In the genomic region with DNA sequence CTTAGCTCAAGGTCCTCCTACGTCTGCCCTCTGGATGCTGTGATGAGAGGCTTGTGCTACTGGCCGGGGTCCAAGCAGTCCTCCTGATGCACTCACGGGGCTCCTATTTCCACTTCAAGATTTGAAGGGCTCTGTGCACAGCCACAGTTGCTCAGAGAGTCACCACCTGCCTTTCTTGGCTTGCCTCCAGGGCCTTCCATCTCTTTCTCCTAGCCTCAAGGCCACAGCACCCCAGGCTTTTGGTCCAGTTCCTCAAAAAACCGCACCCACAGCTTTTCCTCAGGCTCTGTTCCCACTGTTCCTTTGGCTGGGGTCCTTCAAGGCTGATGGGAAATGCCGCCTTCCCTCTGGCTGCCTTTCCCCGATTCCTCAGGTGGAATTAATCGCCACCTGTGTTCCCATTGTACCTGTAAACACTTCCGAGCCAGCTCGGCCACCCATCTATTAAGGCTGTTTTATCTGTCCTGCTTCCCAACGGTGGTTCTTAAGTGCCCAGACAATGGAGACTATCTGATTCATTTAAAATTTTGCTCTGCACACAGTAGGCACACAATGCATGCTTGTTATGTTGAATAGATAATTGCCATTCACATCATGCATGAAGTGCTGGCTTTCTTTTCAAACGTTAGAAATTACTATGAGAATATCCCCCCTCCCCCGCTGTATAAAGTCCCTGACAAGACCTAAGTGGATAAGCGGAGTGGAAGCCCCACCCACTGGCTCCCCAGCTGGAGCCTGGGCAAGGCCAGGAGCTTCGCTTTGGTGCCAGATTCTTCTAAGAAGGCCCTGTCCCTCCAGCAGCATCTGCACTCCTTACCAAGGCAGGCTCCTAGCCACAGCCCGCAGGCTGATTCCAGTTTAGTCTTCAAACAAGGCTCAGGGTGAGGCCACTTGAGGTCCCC, we compare ENCODE assay signal across 9 mouse cellular contexts. TPM values are rescaled to one million over a fixed set of nuclear protein-coding genes. Genes with fewer than 3 reads are reported as not detected.
DNase-seq lines count a peak whose midpoint lies in the region; ATAC-seq lines count a peak whose summit lies in the region.
"Had no signal": no experiment of that assay in that cellular context is flagged by ENCODE, and none has a peak within 500 bp of the region (broad histone marks: within the 10 kb centered on the region; RNA-seq: fewer than 3 reads in every experiment).

No protein-coding gene starts in this region.

- H3K4me3 ChIP-seq in heart, embryonic 10.5 days: no peak overlapping the region
- no peak overlapping the region for H3K4me3 ChIP-seq in forebrain, embryonic 16.5 days (replicated peaks; ENCODE audit: low read length)
- H3K4me3 ChIP-seq in hindbrain, embryonic 12.5 days: no peak overlapping the region
- no peak overlapping the region for H3K4me3 ChIP-seq in midbrain, embryonic 10.5 days

- 0 out of 2 replicates have a peak, but pooled peaks cover 11% of the 10 kb centered on the region for H3K27me3 ChIP-seq in heart, embryonic 10.5 days (ENCODE audit: insufficient read depth, poor library complexity, severe bottlenecking)
- no peaks in the 10 kb centered on the region; the same call in 1 of the 2 replicates for H3K27me3 ChIP-seq in forebrain, embryonic 16.5 days (replicated peaks; ENCODE audit: control insufficient read depth, insufficient read depth, low read length)
- peaks cover 10% of the 10 kb centered on the region; the same call in 1 of the 2 replicates for H3K27me3 ChIP-seq in hindbrain, embryonic 12.5 days
- no peaks in the 10 kb centered on the region for H3K27me3 ChIP-seq in midbrain, embryonic 10.5 days (ENCODE audit: low read depth, poor library complexity, severe bottlenecking)

- no peaks in the 10 kb centered on the region for H3K9me3 ChIP-seq in heart, embryonic 10.5 days
- H3K9me3 ChIP-seq in forebrain, embryonic 16.5 days (ENCODE audit: control insufficient read depth, low read length): no peaks in the 10 kb centered on the region
- no peaks in the 10 kb centered on the region; the same call in 1 of the 2 replicates for H3K9me3 ChIP-seq in hindbrain, embryonic 12.5 days (replicated peaks)
- H3K9me3 ChIP-seq in midbrain, embryonic 10.5 days (replicated peaks): no peaks in the 10 kb centered on the region

- DNase-seq in heart, adult 11 months: peak; percentile 98
- DNase-seq in heart, embryonic 10.5 days (ENCODE audit: low spot score): no peak
- peak; percentile 96 for DNase-seq in brain, adult 2 months (ENCODE audit: low read depth, low spot score)
- no peak for DNase-seq in midbrain, embryonic 10.5 days (ENCODE audit: low spot score)
- DNase-seq in embryo, embryonic 11 days: no peak
- no peak for DNase-seq in thymus, postnatal 14 days

- H3K4me2 ChIP-seq in forebrain, embryonic 16.5 days (ENCODE audit: low read length): no peak overlapping the region
- H3K4me2 ChIP-seq in hindbrain, embryonic 12.5 days (replicated peaks): no peak overlapping the region

- H3K4me1 ChIP-seq in heart, embryonic 10.5 days: peaks cover 39% of the 10 kb centered on the region
- H3K4me1 ChIP-seq in forebrain, embryonic 16.5 days (replicated peaks; ENCODE audit: control insufficient read depth, insufficient read depth, low read length): peaks cover 39% of the 10 kb centered on the region
- H3K4me1 ChIP-seq in hindbrain, embryonic 12.5 days: peaks cover 20% of the 10 kb centered on the region
- H3K4me1 ChIP-seq in midbrain, embryonic 10.5 days: peaks cover 16% of the 10 kb centered on the region

- 31% methylated on average over 15 of the region's 15 CpGs for WGBS in heart, embryonic 10.5 days
- WGBS in forebrain, embryonic 16.5 days: 8% methylated on average over 15 of the region's 15 CpGs
- WGBS in hindbrain, embryonic 12.5 days: 39% methylated on average over 15 of the region's 15 CpGs
- 45% methylated on average over 15 of the region's 15 CpGs for WGBS in midbrain, embryonic 10.5 days

- peak; percentile 76 for ATAC-seq in forebrain, embryonic 16.5 days
- no peak; the same call in 1 of the 2 replicates for ATAC-seq in hindbrain, embryonic 12.5 days (ENCODE audit: low FRiP score)

- H3K36me3 ChIP-seq in heart, embryonic 10.5 days: no peaks in the 10 kb centered on the region
- H3K36me3 ChIP-seq in forebrain, embryonic 16.5 days (ENCODE audit: control insufficient read depth, insufficient read depth): no peaks in the 10 kb centered on the region
- no peaks in the 10 kb centered on the region for H3K36me3 ChIP-seq in hindbrain, embryonic 12.5 days
- H3K36me3 ChIP-seq in midbrain, embryonic 10.5 days: no peaks in the 10 kb centered on the region

- H3K9ac ChIP-seq in forebrain, embryonic 16.5 days (replicated peaks; ENCODE audit: low read depth, low read length): no peak overlapping the region
- H3K9ac ChIP-seq in hindbrain, embryonic 12.5 days: no peak overlapping the region
- H3K9ac ChIP-seq: liver, embryonic 14.5 days had no signal

- H3K27ac ChIP-seq in heart, embryonic 10.5 days: no peak overlapping the region
- peak overlapping the region; percentile 46 for H3K27ac ChIP-seq in forebrain, embryonic 16.5 days (ENCODE audit: low read length)
- H3K27ac ChIP-seq in hindbrain, embryonic 12.5 days: 0 out of 2 replicates have a peak overlapping the region, but pooled peaks have one; percentile 13
- 0 out of 2 replicates have a peak overlapping the region, but pooled peaks have one; percentile 19 for H3K27ac ChIP-seq in midbrain, embryonic 10.5 days (replicated peaks)
- H3K27ac ChIP-seq: liver, embryonic 14.5 days had no signal

RNA-seq across cellular contexts. Expression of a gene that starts 36.5 kb away (rescaled TPM):
- polyA plus RNA-seq in heart, embryonic 10.5 days (2016; fragmentation: Nextera tagmentation; extraction: Ambion mirVana): 11.1 and 14.4 TPM in 2 replicates
- 21.3 and 26.4 TPM in 2 replicates for polyA plus RNA-seq in forebrain, embryonic 16.5 days (2015; fragmentation: Nextera tagmentation; extraction: Ambion mirVana)
- polyA plus RNA-seq in hindbrain, embryonic 12.5 days (2016; fragmentation: Nextera tagmentation; extraction: Ambion mirVana): 32.9 and 38.2 TPM in 2 replicates
- 16.4 and 20.8 TPM in 2 replicates for polyA plus RNA-seq in midbrain, embryonic 10.5 days (2016; fragmentation: Nextera tagmentation; extraction: Ambion mirVana)

Comparison
In these comparisons a context has a peak if more than half of its experiments do, and no peak if none do; other contexts are left out.
1. DNase-seq: peak in heart, adult 11 months (single experiment) and brain, adult 2 months (single experiment); none in heart, embryonic 10.5 days (single experiment), midbrain, embryonic 10.5 days (single experiment), embryo, embryonic 11 days (single experiment) and thymus, postnatal 14 days (single experiment).